Mouse (Mus musculus) brain, embryonic 14.5 days (tissue): ENCODE data around the gene Meltf.

Experiments used
- CTCF ChIP-seq: fragments of 200-500 bp; IDR thresholded peaks from 2 replicates; pipeline ENCODE4 v1.5.1; 2012; ENCODE audit warnings: inconsistent platforms, mild to moderate bottlenecking, moderate library complexity, borderline replicate concordance; ENCODE audit not compliant: insufficient read depth, insufficient read length; ENCODE audit errors: extremely low read depth
- POLR2A ChIP-seq: fragments of 200-500 bp; IDR thresholded peaks from 2 replicates; pipeline ENCODE4 v1.6.1; 2012; ENCODE audit warnings: mild to moderate bottlenecking, inconsistent platforms, borderline replicate concordance; ENCODE audit not compliant: poor library complexity, insufficient read depth, insufficient read length, severe bottlenecking; ENCODE audit errors: extremely low read depth

DNA sequence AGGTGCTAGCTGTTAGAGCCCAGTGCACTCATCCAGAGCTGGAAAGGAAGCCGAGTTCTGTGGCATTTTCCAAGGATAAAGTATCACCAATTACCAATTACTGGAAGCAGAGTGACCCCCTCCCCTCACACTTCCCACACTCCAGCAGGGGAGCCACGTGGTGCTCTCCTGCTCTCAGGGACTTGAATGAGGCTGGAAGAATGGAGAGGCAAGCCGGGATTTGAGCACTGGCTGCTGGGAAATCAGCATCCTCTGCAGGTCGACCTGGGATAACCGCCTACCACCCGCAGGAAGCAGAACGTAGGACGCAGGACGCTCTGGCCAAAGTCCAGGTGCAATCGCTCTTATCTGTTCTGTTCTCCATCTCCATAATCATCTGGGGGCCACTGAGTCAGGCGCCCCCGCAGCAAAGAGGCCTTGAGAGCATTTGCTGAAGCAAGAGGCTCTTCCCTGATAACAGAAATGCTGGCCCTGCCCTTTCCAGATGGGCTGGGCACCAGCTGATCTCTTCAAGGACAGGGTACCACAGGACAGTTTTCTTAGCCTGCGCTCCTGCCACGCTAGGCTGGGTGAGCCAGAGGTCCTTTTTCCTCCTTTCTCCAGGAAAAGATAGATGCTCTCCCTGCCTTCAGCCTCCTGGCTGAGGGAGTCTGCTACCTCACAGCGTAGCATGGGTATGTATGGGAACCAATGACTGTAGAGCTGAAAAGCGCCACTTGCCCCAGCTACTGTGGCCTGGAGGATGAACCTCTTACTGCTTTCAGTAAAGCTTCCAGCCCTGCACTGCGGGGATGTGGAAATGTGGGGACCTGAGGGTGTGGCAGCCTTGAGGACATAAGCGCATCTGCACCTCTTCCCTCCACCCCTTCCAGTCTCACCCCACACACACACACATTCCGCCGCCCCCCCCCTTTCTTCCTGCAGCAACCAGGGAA is 27.5 kb downstream of the Meltf start:
- no peak for TF ChIP-seq CTCF
- TF ChIP-seq POLR2A: no peak
